Mouse (Mus musculus): ENCODE measurements at regions not wholly inside any gene's neighbourhood (a gene's known extent, or its start where the extent isn't known, plus 50 kb on each side); places are given as distances from the start of the nearest gene placed in this dataset.

DNA sequence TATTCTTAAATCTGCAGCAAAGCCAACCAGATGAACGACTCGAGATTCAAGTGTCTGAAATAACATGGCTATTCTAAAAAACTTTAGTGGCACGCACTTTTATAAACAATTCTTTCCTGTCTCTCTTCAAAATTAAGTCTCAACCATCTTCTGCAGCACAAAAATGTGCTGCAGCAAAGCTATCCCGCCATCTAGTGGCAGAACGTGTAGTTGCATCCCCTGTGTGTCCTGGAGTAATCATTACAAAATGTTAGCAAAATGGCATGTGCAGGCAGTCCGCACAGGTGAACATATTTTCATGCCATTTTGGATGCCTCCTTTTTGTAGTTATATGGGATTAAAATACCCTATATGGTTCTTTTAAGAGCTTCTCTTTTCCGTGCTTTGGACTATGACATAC is 293.1 kb upstream of the Slc7a14 start:
- peak; percentile 69 for DNase-seq (ENCODE audit: low read depth, low spot score)

DNA sequence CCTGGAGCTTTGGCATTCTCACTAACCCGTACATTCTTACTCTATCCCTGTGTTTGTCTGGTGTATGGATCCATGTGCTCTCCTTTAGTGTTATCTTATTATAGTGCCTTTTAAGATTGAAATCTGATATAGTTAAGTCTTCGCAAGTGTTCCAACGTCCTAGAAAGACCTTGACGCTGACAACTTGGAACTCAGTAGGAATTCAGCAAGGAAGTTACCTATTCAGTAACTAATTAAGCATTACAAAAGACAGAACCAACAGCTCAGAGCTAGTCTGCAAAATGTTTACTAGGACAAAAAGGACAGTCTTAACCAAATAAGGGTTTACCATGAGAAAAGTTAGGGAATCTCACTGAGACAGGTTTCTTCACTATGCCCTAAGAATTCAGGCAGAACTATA is 286.4 kb upstream of the Slc7a14 start:
- DNase-seq (ENCODE audit: low read depth, low spot score) = peak; percentile 76

GRCm38 (mm10) chr3:31585971-31586370 is 275.8 kb upstream of the Slc7a14 start:
- peak; percentile 18 for DNase-seq (ENCODE audit: low read depth, low spot score)

DNA sequence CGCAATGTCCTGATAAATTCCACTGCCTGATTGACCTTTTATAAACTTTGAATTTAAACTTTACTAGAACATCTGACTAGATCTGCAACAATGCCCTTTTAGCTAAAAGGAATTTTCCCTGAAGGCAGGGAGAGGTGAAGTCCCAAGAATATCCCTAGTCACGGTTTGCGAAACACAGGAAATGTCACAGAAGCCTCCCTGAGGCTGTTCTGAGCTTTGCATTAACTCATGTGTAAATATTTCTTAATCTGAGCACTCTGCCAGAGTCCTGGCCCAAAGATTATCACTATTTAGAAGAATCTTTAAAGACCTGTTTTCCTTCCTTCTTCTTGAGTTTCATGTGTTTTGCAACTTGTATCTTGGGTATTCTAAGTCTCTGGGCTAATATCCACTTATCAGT is 263.7 kb upstream of the Slc7a14 start:
- DNase-seq (ENCODE audit: low read depth, low spot score) = no peak

All from R1 (cell line).